Comparison of ENCODE assay signal across 14 mouse cellular contexts in the genomic region with DNA sequence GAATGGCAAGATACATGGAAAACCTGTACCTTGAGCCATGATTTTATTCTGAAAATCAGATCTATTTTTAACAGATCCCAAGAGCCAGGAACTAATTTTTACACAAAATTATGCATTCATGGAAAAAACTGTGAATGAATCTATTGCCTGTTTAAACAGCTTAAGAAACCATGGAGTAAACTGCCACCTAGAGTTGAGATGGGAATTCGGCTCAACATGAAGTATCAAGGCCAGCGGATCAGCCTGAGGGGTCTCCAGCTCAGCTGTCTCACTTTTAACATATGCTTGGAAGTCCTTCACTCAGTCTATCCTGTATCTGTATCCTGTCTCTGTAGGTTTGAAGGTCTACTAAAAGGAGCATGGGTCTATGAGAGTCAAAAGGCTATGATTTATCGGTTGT. TPM values are rescaled to one million over a fixed set of nuclear protein-coding genes. Genes with fewer than 3 reads are reported as not detected.
DNase-seq lines count a peak whose midpoint lies in the region; ATAC-seq and TF ChIP-seq lines count a peak whose summit lies in the region.
"Had no signal": no experiment of that assay in that cellular context is flagged by ENCODE, and none has a peak within 500 bp of the region (broad histone marks: within the 10 kb centered on the region; RNA-seq: fewer than 3 reads in every experiment).

No protein-coding gene starts in this region.

- H3K4me1 ChIP-seq in limb, embryonic 14.5 days (ENCODE audit: control insufficient read depth, insufficient read depth, low read length): no peaks in the 10 kb centered on the region
- no peaks in the 10 kb centered on the region for H3K4me1 ChIP-seq in limb, embryonic 10.5 days
- H3K4me1 ChIP-seq in cortical plate, adult 2 months (ENCODE audit: control insufficient read depth, insufficient read depth, low read length): no peaks in the 10 kb centered on the region
- H3K4me1 ChIP-seq in neural tube, embryonic 14.5 days (ENCODE audit: control insufficient read depth, insufficient read depth, low read length): no peaks in the 10 kb centered on the region
- H3K4me1 ChIP-seq: liver, embryonic 13.5 days had no signal

- peak; percentile 57; the same call in 1 of the 2 replicates for TF ChIP-seq CTCF in cortical plate, adult 2 months (IDR thresholded peaks at IDR 0.05; ENCODE audit: extremely low read depth, insufficient read depth, low read length)

- H3K27me3 ChIP-seq in limb, embryonic 14.5 days (ENCODE audit: control insufficient read depth, insufficient read depth, low read length): no peaks in the 10 kb centered on the region
- H3K27me3 ChIP-seq in limb, embryonic 10.5 days (ENCODE audit: low read depth, poor library complexity, severe bottlenecking): no peaks in the 10 kb centered on the region
- H3K27me3 ChIP-seq in neural tube, embryonic 14.5 days (ENCODE audit: control insufficient read depth, insufficient read depth, low read length): no peaks in the 10 kb centered on the region
- H3K27me3 ChIP-seq: liver, embryonic 13.5 days had no signal

- H3K27ac ChIP-seq in limb, embryonic 14.5 days (replicated peaks; ENCODE audit: low read depth, low read length): no peak overlapping the region
- H3K27ac ChIP-seq in limb, embryonic 10.5 days: no peak overlapping the region
- no peak overlapping the region for H3K27ac ChIP-seq in cortical plate, adult 2 months (ENCODE audit: insufficient read depth, low read length)
- no peak overlapping the region for H3K27ac ChIP-seq in neural tube, embryonic 14.5 days (ENCODE audit: low read depth, low read length)
- H3K27ac ChIP-seq: liver, embryonic 13.5 days had no signal

- DNase-seq in frontal cortex, postnatal 25 days (ENCODE audit: low spot score in 2 of 2): no peak
- DNase-seq in limb, embryonic 14.5 days (ENCODE audit: low spot score): peak; percentile 74
- DNase-seq in limb, embryonic 10.5 days (ENCODE audit: low spot score): no peak
- DNase-seq in MN1 (ENCODE audit: low spot score): no peak
- no peak for DNase-seq in ovary, postnatal 10 days (ENCODE audit: low spot score)
- DNase-seq: adrenal gland, postnatal 25 days; gastrocnemius, postnatal 14 days; kidney, adult 9 months; liver, embryonic 13.5 days had no signal

- no peaks in the 10 kb centered on the region for H3K9me3 ChIP-seq in limb, embryonic 14.5 days (ENCODE audit: control insufficient read depth, low read length)
- H3K9me3 ChIP-seq in limb, embryonic 10.5 days (replicated peaks): no peaks in the 10 kb centered on the region
- H3K9me3 ChIP-seq in neural tube, embryonic 14.5 days (ENCODE audit: control insufficient read depth, low read length): no peaks in the 10 kb centered on the region
- H3K9me3 ChIP-seq: liver, embryonic 13.5 days had no signal

- H3K36me3 ChIP-seq in limb, embryonic 14.5 days (ENCODE audit: control insufficient read depth, insufficient read depth, low read length): no peaks in the 10 kb centered on the region
- H3K36me3 ChIP-seq in limb, embryonic 10.5 days: no peaks in the 10 kb centered on the region
- no peaks in the 10 kb centered on the region for H3K36me3 ChIP-seq in neural tube, embryonic 14.5 days (ENCODE audit: control insufficient read depth, insufficient read depth, low read length)
- H3K36me3 ChIP-seq: liver, embryonic 13.5 days had no signal

- 47% methylated on average over 3 of the region's 3 CpGs for WGBS in limb, embryonic 14.5 days
- WGBS in limb, embryonic 10.5 days: 60% methylated on average over 3 of the region's 3 CpGs
- WGBS in neural tube, embryonic 14.5 days: 53% methylated on average over 3 of the region's 3 CpGs

- no peak overlapping the region for H3K9ac ChIP-seq in limb, embryonic 14.5 days (ENCODE audit: low read depth, low read length, severe bottlenecking)
- no peak overlapping the region for H3K9ac ChIP-seq in neural tube, embryonic 14.5 days (replicated peaks; ENCODE audit: low read depth, low read length)
- H3K9ac ChIP-seq: liver, embryonic 13.5 days had no signal

- ATAC-seq in frontal cortex, adult (ENCODE audit: low TSS enrichment): peak; percentile 91
- ATAC-seq in limb, embryonic 14.5 days (ENCODE audit: low FRiP score, low read depth): no peak
- peak; percentile 44; the same call in 1 of the 2 replicates for ATAC-seq in neural tube, embryonic 14.5 days (ENCODE audit: low read depth)

- H3K4me2 ChIP-seq in limb, embryonic 14.5 days (replicated peaks; ENCODE audit: low read depth, low read length, severe bottlenecking): no peak overlapping the region
- H3K4me2 ChIP-seq in neural tube, embryonic 14.5 days (ENCODE audit: low read depth, low read length): no peak overlapping the region
- H3K4me2 ChIP-seq: liver, embryonic 13.5 days had no signal

- no peak overlapping the region for H3K4me3 ChIP-seq in limb, embryonic 14.5 days (replicated peaks; ENCODE audit: low read length)
- no peak overlapping the region for H3K4me3 ChIP-seq in limb, embryonic 10.5 days
- H3K4me3 ChIP-seq in cortical plate, adult 2 months (ENCODE audit: insufficient read depth, low read length): no peak overlapping the region
- no peak overlapping the region for H3K4me3 ChIP-seq in neural tube, embryonic 14.5 days (ENCODE audit: low read depth, low read length)
- H3K4me3 ChIP-seq: liver, embryonic 13.5 days; myocyte had no signal

- no peak for TF ChIP-seq POLR2A in limb, embryonic 14.5 days (IDR thresholded peaks at IDR 0.05; ENCODE audit: borderline replicate concordance, extremely low read depth, insufficient read depth, insufficient read length)
- TF ChIP-seq POLR2A in cortical plate, adult 2 months (IDR thresholded peaks at IDR 0.05; ENCODE audit: extremely low read depth, insufficient read depth, low read length): no peak

RNA-seq across cellular contexts. Expression of a gene that starts 30.9 kb away (rescaled TPM):
- polyA plus RNA-seq in limb, embryonic 14.5 days (2012; rRNA removed): 9.9 and 10.6 TPM in 2 replicates
- polyA plus RNA-seq in limb, embryonic 14.5 days (2014; fragmentation: Nextera tagmentation; extraction: Ambion mirVana): 25.4 and 28.0 TPM in 2 replicates
- polyA plus RNA-seq in limb, embryonic 10.5 days (2016; fragmentation: Nextera tagmentation; extraction: Ambion mirVana): 12.8 and 17.5 TPM in 2 replicates
- 23.9 and 24.9 TPM in 2 replicates for polyA plus RNA-seq in cortical plate, adult 2 months (2012; rRNA removed)
- polyA plus RNA-seq in neural tube, embryonic 14.5 days (2014; fragmentation: Nextera tagmentation; extraction: Ambion mirVana): 32.2 and 35.2 TPM in 2 replicates

RNA-seq across cellular contexts. Expression of a gene that starts 31.5 kb away (rescaled TPM):
- polyA plus RNA-seq in limb, embryonic 14.5 days (2012; rRNA removed): not detected in 2 replicates
- not detected in 2 replicates for polyA plus RNA-seq in limb, embryonic 14.5 days (2014; fragmentation: Nextera tagmentation; extraction: Ambion mirVana)
- not detected in 2 replicates for polyA plus RNA-seq in limb, embryonic 10.5 days (2016; fragmentation: Nextera tagmentation; extraction: Ambion mirVana)
- not detected in 2 replicates for polyA plus RNA-seq in cortical plate, adult 2 months (2012; rRNA removed)
- not detected in 2 replicates for polyA plus RNA-seq in neural tube, embryonic 14.5 days (2014; fragmentation: Nextera tagmentation; extraction: Ambion mirVana)
- polyA plus RNA-seq: myocyte; spleen, adult 2 months had no signal
